Mouse (Mus musculus): ENCODE results near the gene Anks6. TPM values are rescaled to one million over a fixed set of nuclear protein-coding genes. Genes with fewer than 3 reads are reported as not detected.

Anks6 gene
- total and polyA plus RNA-seq, 2 experiments: 0.40 to 0.46 TPM

- H3K27ac ChIP-seq (replicated peaks; ENCODE audit: insufficient read depth, low read depth, low read length): no peak overlapping the region
Observed at GRCm38 (mm10) chr4:47050642-47051381, 6.4 kb downstream of the Anks6 start.

GRCm38 (mm10) chr4:47050167-47050566 lies 7.1 kb downstream of the Anks6 start:
- DNase-seq (ENCODE audit: extremely low read depth, low read depth, low spot score): peak; percentile 34
- Histone ChIP-seq H3K4me3 (ENCODE audit: insufficient read depth, low read depth, low read length) (no peak overlapping the region), H3K79me2 (ENCODE audit: control insufficient read depth, insufficient read depth, low read length) (no peaks in the 10 kb centered on the region), H3K4me1 (ENCODE audit: control insufficient read depth, insufficient read depth, low read length) (no peaks in the 10 kb centered on the region), H3K27ac (replicated peaks; ENCODE audit: insufficient read depth, low read depth, low read length) (no peak overlapping the region), H3K36me3 (ENCODE audit: control insufficient read depth, insufficient read depth, low read length) (no peaks in the 10 kb centered on the region), H3K27me3 (ENCODE audit: control insufficient read depth, insufficient read depth, low read length) (no peaks in the 10 kb centered on the region), H3K9ac (ENCODE audit: low read depth, low read length) (no peak overlapping the region)
- TF ChIP-seq CTCF (IDR thresholded peaks at IDR 0.05; ENCODE audit: low read depth, low read length) (peak; percentile 92), POLR2A (IDR thresholded peaks at IDR 0.05; ENCODE audit: extremely low read depth, insufficient read depth, low read length) (no peak)
- WGBS: 0% methylated on average over 1 of the region's 1 CpGs

More at GRCm38 (mm10) chr4:47050642-47051381, 6.4 kb downstream of the Anks6 start:
- no peaks in the 10 kb centered on the region for H3K79me2 ChIP-seq (ENCODE audit: control insufficient read depth, insufficient read depth, low read length)
- no peaks in the 10 kb centered on the region for H3K4me1 ChIP-seq (ENCODE audit: control insufficient read depth, insufficient read depth, low read length)
- WGBS: 58% methylated on average over 10 of the region's 10 CpGs
- TF ChIP-seq CTCF (IDR thresholded peaks at IDR 0.05; ENCODE audit: low read depth, low read length) (no peak), POLR2A (IDR thresholded peaks at IDR 0.05; ENCODE audit: extremely low read depth, insufficient read depth, low read length) (no peak)
- H3K9ac ChIP-seq (ENCODE audit: low read depth, low read length): no peak overlapping the region
- H3K36me3 ChIP-seq (ENCODE audit: control insufficient read depth, insufficient read depth, low read length): no peaks in the 10 kb centered on the region
- H3K27me3 ChIP-seq (ENCODE audit: control insufficient read depth, insufficient read depth, low read length): no peaks in the 10 kb centered on the region
- no peak for DNase-seq (ENCODE audit: extremely low read depth, low read depth, low spot score)
- no peak overlapping the region for H3K4me3 ChIP-seq (ENCODE audit: insufficient read depth, low read depth, low read length)

GRCm38 (mm10) chr4:47049216-47049615 lies 8.0 kb downstream of the Anks6 start:
- DNase-seq (ENCODE audit: extremely low read depth, low read depth, low spot score): no peak
- Histone ChIP-seq H3K4me3 (ENCODE audit: insufficient read depth, low read depth, low read length) (no peak overlapping the region), H3K27ac (replicated peaks; ENCODE audit: insufficient read depth, low read depth, low read length) (no peak overlapping the region), H3K4me1 (ENCODE audit: control insufficient read depth, insufficient read depth, low read length) (no peaks in the 10 kb centered on the region), H3K9ac (ENCODE audit: low read depth, low read length) (no peak overlapping the region), H3K27me3 (ENCODE audit: control insufficient read depth, insufficient read depth, low read length) (no peaks in the 10 kb centered on the region), H3K36me3 (ENCODE audit: control insufficient read depth, insufficient read depth, low read length) (no peaks in the 10 kb centered on the region), H3K79me2 (ENCODE audit: control insufficient read depth, insufficient read depth, low read length) (no peaks in the 10 kb centered on the region)
- 95% methylated on average over 16 of the region's 16 CpGs for WGBS
- TF ChIP-seq CTCF (IDR thresholded peaks at IDR 0.05; ENCODE audit: low read depth, low read length) (no peak), POLR2A (IDR thresholded peaks at IDR 0.05; ENCODE audit: extremely low read depth, insufficient read depth, low read length) (no peak)

DNA sequence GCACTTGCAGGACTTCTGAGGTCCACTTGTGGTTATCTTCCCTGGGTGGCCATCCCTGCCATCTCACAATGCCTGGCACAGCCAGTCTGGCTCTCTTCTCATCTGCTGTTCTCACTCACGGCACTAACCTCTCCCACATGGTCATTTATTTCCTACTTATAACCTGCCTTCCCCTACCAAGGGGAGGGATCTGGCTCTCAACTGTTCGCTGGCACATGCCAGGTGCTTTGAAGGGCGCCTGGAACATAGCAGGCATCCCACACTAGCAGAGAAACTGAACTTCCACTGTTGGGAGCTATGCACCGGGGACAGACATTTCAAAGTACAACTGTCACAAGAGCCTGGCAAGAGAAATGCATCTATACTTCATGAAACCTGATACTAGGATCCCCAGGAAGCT lies 9.5 kb downstream of the Anks6 start:
- TF ChIP-seq POLR2A (IDR thresholded peaks at IDR 0.05; ENCODE audit: extremely low read depth, insufficient read depth, low read length) (no peak), CTCF (IDR thresholded peaks at IDR 0.05; ENCODE audit: low read depth, low read length) (no peak)
- WGBS: 76% methylated on average over 4 of the region's 4 CpGs
- Histone ChIP-seq H3K9ac (ENCODE audit: low read depth, low read length) (no peak overlapping the region), H3K27ac (replicated peaks; ENCODE audit: insufficient read depth, low read depth, low read length) (no peak overlapping the region), H3K4me1 (ENCODE audit: control insufficient read depth, insufficient read depth, low read length) (no peaks in the 10 kb centered on the region), H3K79me2 (ENCODE audit: control insufficient read depth, insufficient read depth, low read length) (no peaks in the 10 kb centered on the region), H3K4me3 (ENCODE audit: insufficient read depth, low read depth, low read length) (no peak overlapping the region), H3K27me3 (ENCODE audit: control insufficient read depth, insufficient read depth, low read length) (no peaks in the 10 kb centered on the region), H3K36me3 (ENCODE audit: control insufficient read depth, insufficient read depth, low read length) (no peaks in the 10 kb centered on the region)
- DNase-seq (ENCODE audit: extremely low read depth, low read depth, low spot score): no peak

DNA sequence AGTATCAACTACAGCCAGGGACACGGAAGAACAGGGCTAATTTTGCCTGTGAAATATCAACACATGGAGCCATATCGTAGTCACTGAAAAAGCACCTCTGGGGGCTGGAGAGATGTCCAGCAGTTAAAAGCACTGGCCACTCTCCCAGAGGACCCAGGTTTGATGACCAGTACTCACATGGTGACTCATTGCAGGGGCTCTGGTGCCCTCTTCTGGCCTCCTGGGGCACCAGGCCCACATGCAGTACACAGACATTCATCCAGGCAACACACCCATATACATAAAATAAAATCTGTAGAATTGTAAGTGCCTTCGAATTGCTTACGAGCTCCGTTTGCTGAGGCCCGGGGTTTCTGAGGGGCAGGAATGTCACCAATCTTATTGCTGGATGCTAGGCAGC lies 10.3 kb downstream of the Anks6 start:
- H3K27ac ChIP-seq (replicated peaks; ENCODE audit: insufficient read depth, low read depth, low read length): no peak overlapping the region
- WGBS: 92% methylated on average over 6 of the region's 6 CpGs
- no peaks in the 10 kb centered on the region for H3K36me3 ChIP-seq (ENCODE audit: control insufficient read depth, insufficient read depth, low read length)
- no peaks in the 10 kb centered on the region for H3K27me3 ChIP-seq (ENCODE audit: control insufficient read depth, insufficient read depth, low read length)
- no peak overlapping the region for H3K9ac ChIP-seq (ENCODE audit: low read depth, low read length)
- DNase-seq (ENCODE audit: extremely low read depth, low read depth, low spot score): no peak
- H3K4me3 ChIP-seq (ENCODE audit: insufficient read depth, low read depth, low read length): no peak overlapping the region
- no peaks in the 10 kb centered on the region for H3K4me1 ChIP-seq (ENCODE audit: control insufficient read depth, insufficient read depth, low read length)
- no peaks in the 10 kb centered on the region for H3K79me2 ChIP-seq (ENCODE audit: control insufficient read depth, insufficient read depth, low read length)
- TF ChIP-seq POLR2A (IDR thresholded peaks at IDR 0.05; ENCODE audit: extremely low read depth, insufficient read depth, low read length): no peak
- TF ChIP-seq CTCF (IDR thresholded peaks at IDR 0.05; ENCODE audit: low read depth, low read length): peak; percentile 45

DNA sequence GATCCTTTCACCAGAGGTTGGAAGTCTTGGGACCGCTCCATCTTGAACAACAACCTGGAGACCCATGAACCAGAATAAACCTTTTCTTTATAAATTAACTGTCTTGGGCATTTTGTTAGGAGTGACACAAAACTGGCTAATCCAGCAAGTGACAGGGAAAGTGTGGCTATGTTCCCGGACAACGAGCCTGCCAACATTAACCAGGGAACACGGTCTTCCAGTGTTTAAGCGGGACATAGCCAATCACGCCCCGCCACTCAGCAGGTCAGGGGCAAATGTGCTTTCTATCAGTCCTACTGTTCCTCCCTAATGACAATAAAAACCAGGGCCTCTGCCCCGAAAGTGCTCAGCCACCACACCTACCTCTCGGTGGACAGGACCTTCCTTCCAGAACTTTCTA lies 13.4 kb downstream of the Anks6 start:
- Histone ChIP-seq H3K9ac (ENCODE audit: low read depth, low read length) (no peak overlapping the region), H3K4me1 (ENCODE audit: control insufficient read depth, insufficient read depth, low read length) (no peaks in the 10 kb centered on the region), H3K4me3 (ENCODE audit: insufficient read depth, low read depth, low read length) (no peak overlapping the region), H3K27ac (replicated peaks; ENCODE audit: insufficient read depth, low read depth, low read length) (no peak overlapping the region), H3K79me2 (ENCODE audit: control insufficient read depth, insufficient read depth, low read length) (no peaks in the 10 kb centered on the region), H3K27me3 (ENCODE audit: control insufficient read depth, insufficient read depth, low read length) (no peaks in the 10 kb centered on the region), H3K36me3 (ENCODE audit: control insufficient read depth, insufficient read depth, low read length) (no peaks in the 10 kb centered on the region)
- DNase-seq (ENCODE audit: extremely low read depth, low read depth, low spot score): no peak
- TF ChIP-seq CTCF (IDR thresholded peaks at IDR 0.05; ENCODE audit: low read depth, low read length) (no peak), POLR2A (IDR thresholded peaks at IDR 0.05; ENCODE audit: extremely low read depth, insufficient read depth, low read length) (no peak)
- WGBS: 94% methylated on average over 9 of the region's 9 CpGs
